Mouse (Mus musculus): Measurements from ENCODE around the gene Mon2. TPM values are rescaled to one million over a fixed set of nuclear protein-coding genes. Genes with fewer than 3 reads are reported as not detected.

Gene Mon2
- polyA plus RNA-seq, 1 experiment: 49.0 TPM

DNA sequence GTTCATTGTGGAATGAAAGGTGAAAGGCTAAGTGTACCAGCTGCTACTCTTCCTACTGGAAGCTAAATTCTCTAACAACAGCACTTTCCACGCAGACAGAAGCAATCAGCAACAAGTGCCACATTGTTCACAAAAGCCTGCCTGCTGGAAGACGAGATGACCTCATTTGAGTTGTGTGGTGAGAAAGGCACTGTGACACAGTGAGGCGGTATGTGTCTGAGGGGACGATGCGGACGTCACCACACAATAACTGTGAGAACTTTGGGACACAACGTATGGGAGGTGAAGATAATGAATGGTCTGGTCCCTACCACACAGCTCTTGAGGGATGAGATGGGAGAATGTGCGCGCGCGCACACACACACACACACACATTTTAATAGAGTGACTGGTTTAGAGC lies 34.2 kb upstream of the Mon2 start:
- TF ChIP-seq CTCF (IDR thresholded peaks at IDR 0.05; ENCODE audit: extremely low read depth, insufficient read length, insufficient replicate concordance, low read depth, low read length) (no peak), POLR2A (IDR thresholded peaks at IDR 0.05; ENCODE audit: low read depth, low read length) (no peak)

DNA sequence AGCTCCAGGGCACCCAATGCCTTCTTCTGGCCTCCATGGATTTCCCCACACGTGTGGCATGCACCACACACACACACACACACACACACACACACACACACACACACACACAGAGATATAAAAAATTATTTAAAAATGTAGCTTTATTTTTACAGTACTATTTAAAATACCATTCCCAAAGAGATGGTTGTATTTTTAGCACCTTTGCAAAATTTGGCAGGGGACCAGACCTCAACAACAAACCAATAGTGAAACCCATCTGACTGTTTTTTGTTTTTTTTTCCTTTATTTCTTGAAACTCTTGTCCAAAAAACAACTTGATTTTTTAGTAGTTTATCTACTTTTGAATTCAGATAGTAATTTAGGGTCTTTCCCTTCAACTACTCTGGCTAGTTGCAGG lies 32.2 kb upstream of the Mon2 start:
- Histone ChIP-seq H3K4me3 (ENCODE audit: low read depth, low read length) (no peak overlapping the region), H3K27me3 (ENCODE audit: control insufficient read depth, insufficient read depth, low read length) (no peaks in the 10 kb centered on the region), H3K27ac (ENCODE audit: insufficient read depth, low read depth, low read length) (no peak overlapping the region), H3K4me1 (ENCODE audit: control insufficient read depth, insufficient read depth, insufficient read length, low read length) (no peaks in the 10 kb centered on the region), H3K36me3 (ENCODE audit: control insufficient read depth, insufficient read depth, low read length) (peaks cover 20% of the 10 kb centered on the region)
- WGBS: 74% methylated on average over 1 of the region's 1 CpGs
- TF ChIP-seq CTCF (IDR thresholded peaks at IDR 0.05; ENCODE audit: extremely low read depth, insufficient read length, insufficient replicate concordance, low read depth, low read length) (no peak), POLR2A (IDR thresholded peaks at IDR 0.05; ENCODE audit: low read depth, low read length) (no peak)

More for the DNA sequence above, 34.2 kb upstream of the Mon2 start:
- no peaks in the 10 kb centered on the region for H3K4me1 ChIP-seq (ENCODE audit: control insufficient read depth, insufficient read depth, insufficient read length, low read length)
- no peaks in the 10 kb centered on the region for H3K27me3 ChIP-seq (ENCODE audit: control insufficient read depth, insufficient read depth, low read length)
- peaks cover 27% of the 10 kb centered on the region for H3K36me3 ChIP-seq (ENCODE audit: control insufficient read depth, insufficient read depth, low read length)
- no peak overlapping the region for H3K27ac ChIP-seq (ENCODE audit: insufficient read depth, low read depth, low read length)
- no peak overlapping the region for H3K4me3 ChIP-seq (ENCODE audit: low read depth, low read length)
- WGBS: 93% methylated on average over 11 of the region's 11 CpGs

DNA sequence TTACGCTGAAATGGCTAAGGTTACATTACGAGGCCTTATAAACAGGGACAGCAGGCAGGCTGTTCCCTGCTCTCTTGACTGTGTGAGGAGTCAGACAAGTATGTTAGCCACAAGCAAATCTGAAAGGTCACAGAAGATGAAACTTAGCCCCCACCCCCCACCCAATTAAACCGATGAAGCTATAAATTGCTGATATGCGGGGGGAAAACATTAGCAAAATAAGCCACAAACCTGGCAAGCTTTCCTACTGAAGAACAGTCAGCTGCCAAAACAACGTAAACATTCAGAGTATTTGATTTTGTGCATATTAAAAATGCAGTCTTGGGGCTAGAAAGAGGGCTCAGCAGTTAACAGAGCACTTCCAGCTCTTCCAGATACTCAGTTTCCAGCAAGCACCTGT lies 31.8 kb upstream of the Mon2 start:
- no peaks in the 10 kb centered on the region for H3K4me1 ChIP-seq (ENCODE audit: control insufficient read depth, insufficient read depth, insufficient read length, low read length)
- 83% methylated on average over 5 of the region's 5 CpGs for WGBS
- no peaks in the 10 kb centered on the region for H3K27me3 ChIP-seq (ENCODE audit: control insufficient read depth, insufficient read depth, low read length)
- no peak overlapping the region for H3K27ac ChIP-seq (ENCODE audit: insufficient read depth, low read depth, low read length)
- H3K4me3 ChIP-seq (ENCODE audit: low read depth, low read length): no peak overlapping the region
- peaks cover 16% of the 10 kb centered on the region for H3K36me3 ChIP-seq (ENCODE audit: control insufficient read depth, insufficient read depth, low read length)
- no peak for TF ChIP-seq POLR2A (IDR thresholded peaks at IDR 0.05; ENCODE audit: low read depth, low read length)
- no peak for TF ChIP-seq CTCF (IDR thresholded peaks at IDR 0.05; ENCODE audit: extremely low read depth, insufficient read length, insufficient replicate concordance, low read depth, low read length)

DNA sequence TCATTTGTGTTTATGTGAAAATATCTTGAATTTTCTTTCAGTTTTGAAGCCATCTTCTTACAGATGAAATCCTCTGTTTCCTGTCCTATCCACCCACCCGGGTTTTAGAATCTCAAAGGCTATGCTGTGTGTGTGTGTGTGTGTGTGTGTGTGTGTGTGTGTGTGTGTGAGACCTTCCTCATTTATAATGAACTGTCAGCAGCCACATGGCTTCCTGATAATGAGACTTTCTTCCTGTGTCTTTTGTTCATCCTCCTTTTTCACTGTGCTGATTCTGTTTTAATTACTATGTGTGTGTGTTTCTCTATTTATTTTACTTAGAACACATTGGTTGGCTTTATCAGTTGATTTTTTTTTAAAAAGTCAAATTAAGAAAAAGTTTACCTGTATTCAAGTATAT lies 25.0 kb upstream of the Mon2 start:
- no peak overlapping the region for H3K27ac ChIP-seq (ENCODE audit: insufficient read depth, low read depth, low read length)
- TF ChIP-seq CTCF (IDR thresholded peaks at IDR 0.05; ENCODE audit: extremely low read depth, insufficient read length, insufficient replicate concordance, low read depth, low read length): no peak
- TF ChIP-seq POLR2A (IDR thresholded peaks at IDR 0.05; ENCODE audit: low read depth, low read length): no peak
- H3K4me1 ChIP-seq (ENCODE audit: control insufficient read depth, insufficient read depth, insufficient read length, low read length): no peaks in the 10 kb centered on the region
- WGBS: 59% methylated on average over 1 of the region's 1 CpGs
- no peak overlapping the region for H3K4me3 ChIP-seq (ENCODE audit: low read depth, low read length)
- H3K36me3 ChIP-seq (ENCODE audit: control insufficient read depth, insufficient read depth, low read length): no peaks in the 10 kb centered on the region
- no peaks in the 10 kb centered on the region for H3K27me3 ChIP-seq (ENCODE audit: control insufficient read depth, insufficient read depth, low read length)

DNA sequence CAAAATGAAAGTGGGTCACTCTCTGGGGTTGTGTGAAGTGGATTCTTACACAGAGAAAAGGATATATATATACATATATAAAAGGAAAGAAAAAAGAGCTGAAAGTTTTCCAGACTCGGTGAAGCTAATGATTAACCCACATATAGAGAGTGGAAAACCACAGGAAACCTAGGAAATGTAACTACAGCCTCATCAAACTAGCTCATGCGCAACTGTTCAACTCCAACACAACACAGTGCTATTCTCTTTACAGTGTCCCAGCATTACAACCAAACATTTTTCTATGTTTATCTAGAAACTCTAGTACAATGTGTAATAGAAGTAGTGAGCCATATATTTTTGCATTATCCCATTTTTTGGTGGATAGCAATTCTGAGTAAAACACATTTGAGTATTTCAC lies 24.3 kb upstream of the Mon2 start:
- TF ChIP-seq POLR2A (IDR thresholded peaks at IDR 0.05; ENCODE audit: low read depth, low read length) (no peak), CTCF (IDR thresholded peaks at IDR 0.05; ENCODE audit: extremely low read depth, insufficient read length, insufficient replicate concordance, low read depth, low read length) (no peak)
- Histone ChIP-seq H3K27me3 (ENCODE audit: control insufficient read depth, insufficient read depth, low read length) (no peaks in the 10 kb centered on the region), H3K36me3 (ENCODE audit: control insufficient read depth, insufficient read depth, low read length) (no peaks in the 10 kb centered on the region), H3K4me3 (ENCODE audit: low read depth, low read length) (no peak overlapping the region), H3K27ac (ENCODE audit: insufficient read depth, low read depth, low read length) (no peak overlapping the region), H3K4me1 (ENCODE audit: control insufficient read depth, insufficient read depth, insufficient read length, low read length) (no peaks in the 10 kb centered on the region)
- WGBS: 45% methylated on average over 2 of the region's 2 CpGs

DNA sequence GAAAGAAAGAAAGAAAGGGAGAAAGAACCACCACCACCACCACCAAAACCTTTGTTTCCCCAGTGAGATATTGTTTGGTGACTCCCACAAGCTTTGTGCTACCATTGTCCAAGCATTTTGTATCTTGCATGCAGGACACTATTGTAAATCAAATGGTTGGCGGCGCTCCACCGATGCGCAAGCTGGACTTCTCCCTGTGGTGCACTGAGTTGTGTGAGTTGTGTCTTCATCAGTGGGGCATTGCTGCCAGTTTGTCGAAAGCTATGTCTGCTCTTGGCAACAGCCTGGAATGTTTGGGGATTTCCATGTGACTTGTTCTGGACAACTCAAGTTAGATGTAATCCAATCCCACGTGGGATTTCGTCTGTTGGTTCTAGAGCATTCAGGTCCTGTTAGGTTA lies 18.2 kb upstream of the Mon2 start:
- WGBS: 81% methylated on average over 7 of the region's 7 CpGs
- Histone ChIP-seq H3K27ac (ENCODE audit: insufficient read depth, low read depth, low read length) (no peak overlapping the region), H3K36me3 (ENCODE audit: control insufficient read depth, insufficient read depth, low read length) (no peaks in the 10 kb centered on the region), H3K4me3 (ENCODE audit: low read depth, low read length) (no peak overlapping the region), H3K4me1 (ENCODE audit: control insufficient read depth, insufficient read depth, insufficient read length, low read length) (no peaks in the 10 kb centered on the region), H3K27me3 (ENCODE audit: control insufficient read depth, insufficient read depth, low read length) (no peaks in the 10 kb centered on the region)
- no peak for TF ChIP-seq CTCF (IDR thresholded peaks at IDR 0.05; ENCODE audit: extremely low read depth, insufficient read length, insufficient replicate concordance, low read depth, low read length)
- TF ChIP-seq POLR2A (IDR thresholded peaks at IDR 0.05; ENCODE audit: low read depth, low read length): no peak

DNA sequence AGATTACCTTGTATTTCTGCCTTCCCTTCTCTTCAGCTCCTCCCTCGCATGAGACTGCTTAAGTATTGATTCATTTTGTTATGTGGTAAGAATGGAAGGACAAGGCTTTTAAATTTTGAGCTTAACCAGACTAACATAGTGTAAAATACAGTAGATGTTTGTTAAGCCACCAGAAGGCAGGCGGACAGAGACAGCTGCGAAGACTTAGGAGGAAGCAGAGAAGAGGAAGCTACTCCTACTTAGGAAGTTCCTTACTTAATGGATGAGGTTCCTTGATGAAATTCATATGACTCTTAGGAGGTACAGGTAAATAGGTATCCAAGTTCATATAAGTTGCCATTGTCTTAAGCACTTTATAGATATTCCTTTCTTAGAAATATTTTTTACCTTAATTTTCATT lies 16.3 kb upstream of the Mon2 start:
- Histone ChIP-seq H3K4me1 (ENCODE audit: control insufficient read depth, insufficient read depth, insufficient read length, low read length) (0 out of 2 replicates have a peak, but pooled peaks cover 3% of the 10 kb centered on the region), H3K4me3 (ENCODE audit: low read depth, low read length) (no peak overlapping the region), H3K27ac (ENCODE audit: insufficient read depth, low read depth, low read length) (no peak overlapping the region), H3K27me3 (ENCODE audit: control insufficient read depth, insufficient read depth, low read length) (no peaks in the 10 kb centered on the region), H3K36me3 (ENCODE audit: control insufficient read depth, insufficient read depth, low read length) (no peaks in the 10 kb centered on the region)
- TF ChIP-seq CTCF (IDR thresholded peaks at IDR 0.05; ENCODE audit: extremely low read depth, insufficient read length, insufficient replicate concordance, low read depth, low read length): no peak
- no peak for TF ChIP-seq POLR2A (IDR thresholded peaks at IDR 0.05; ENCODE audit: low read depth, low read length)
- 61% methylated on average over 3 of the region's 3 CpGs for WGBS

DNA sequence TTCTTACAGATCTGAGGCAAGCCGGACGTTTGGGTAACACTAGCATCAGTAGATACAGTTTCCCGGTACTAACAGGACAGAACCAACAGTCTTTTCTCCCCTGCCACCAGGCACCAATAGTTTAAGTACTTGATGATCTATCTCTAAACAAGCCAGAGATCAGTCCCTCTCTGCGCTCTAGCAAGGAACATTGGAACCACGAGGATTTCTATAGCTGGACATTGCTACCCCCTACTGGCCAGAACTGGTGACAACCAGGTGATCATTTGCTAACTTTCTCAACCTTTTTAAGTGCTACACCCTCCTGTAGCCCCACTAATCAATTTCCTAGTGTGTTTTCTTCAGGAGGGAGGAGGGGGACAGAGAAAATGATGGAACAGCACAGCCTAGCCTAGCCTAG lies 15.4 kb upstream of the Mon2 start:
- Histone ChIP-seq H3K27me3 (ENCODE audit: control insufficient read depth, insufficient read depth, low read length) (no peaks in the 10 kb centered on the region), H3K27ac (ENCODE audit: insufficient read depth, low read depth, low read length) (no peak overlapping the region), H3K4me3 (ENCODE audit: low read depth, low read length) (no peak overlapping the region), H3K4me1 (ENCODE audit: control insufficient read depth, insufficient read depth, insufficient read length, low read length) (peaks cover 3% of the 10 kb centered on the region; the same call in 1 of the 2 replicates), H3K36me3 (ENCODE audit: control insufficient read depth, insufficient read depth, low read length) (no peaks in the 10 kb centered on the region)
- 30% methylated on average over 5 of the region's 5 CpGs for WGBS
- no peak for TF ChIP-seq POLR2A (IDR thresholded peaks at IDR 0.05; ENCODE audit: low read depth, low read length)
- TF ChIP-seq CTCF (IDR thresholded peaks at IDR 0.05; ENCODE audit: extremely low read depth, insufficient read length, insufficient replicate concordance, low read depth, low read length): no peak

All from small intestine, adult 2 months (tissue).